Mouse (Mus musculus): ENCODE data around the gene Gm28171.
"Not testable (repeated sequence)": the region's sequence is repeated elsewhere in the genome, so short reads cannot be mapped to it uniquely, and the experiment has no call there.

Gene Gm28171

DNA sequence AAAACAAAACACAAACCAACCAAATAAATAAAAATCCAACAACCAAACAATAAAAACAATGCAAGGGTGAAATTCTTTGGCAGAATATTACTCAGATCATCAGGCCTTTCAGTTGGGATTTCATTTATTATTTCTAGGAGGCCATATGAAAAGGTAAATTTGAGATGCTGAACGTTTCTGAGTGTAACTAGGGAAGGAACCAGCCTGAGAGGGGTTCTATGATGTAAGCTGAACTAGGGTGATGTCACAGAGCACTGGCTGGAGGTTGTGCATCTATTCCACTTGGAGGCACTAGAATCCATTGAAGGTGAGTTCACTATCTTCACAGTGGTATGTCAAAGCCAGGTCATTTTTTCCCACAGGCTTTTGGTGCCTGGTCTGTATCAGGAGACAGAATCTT, at the start of gene Gm28171:
TSS of gene Gm28171 (plus strand) at position 301 of the 400 bp plus-strand sequence.
- not testable (repeated sequence) for DNase-seq
